Mouse (Mus musculus) gastrocnemius, postnatal 36 days (tissue): Measurements from ENCODE around the gene Dmrt3. TPM values are rescaled to one million over a fixed set of nuclear protein-coding genes. Genes with fewer than 3 reads are reported as not detected.

Source experiments
- DNase-seq, 2 experiments: peaks; one replicate each; pipeline ENCODE4 v3.0.0; 2022
- intact Hi-C: fragments of 180-260 bp; cut with DNase I; formaldehyde crosslinking; loops from one replicate; pipeline ENCODE4 v1.15.1; 2025
- long read RNA-seq, 2 experiments: library from polyadenylated mRNA; stranded (forward); transcript quantifications; one replicate each; pipeline ENCODE4 v2.0.0; 2021
- total RNA-seq, 2 experiments: library from RNA; stranded (reverse); gene quantifications; 2 replicates each; pipeline ENCODE4 v1.2.3; 2021

Gene Dmrt3
- not detected for total RNA-seq
- long read RNA-seq, experiment 1 = 0 reads
- long read RNA-seq, experiment 2 = 0 reads

- no peak for DNase-seq
- intact Hi-C loops = no loop called here
Measured at GRCm38 (mm10) chr19:25610015-25610410, at the start of gene Dmrt3. Gene Dmrt3 (plus strand): TSS chr19:25610301.

GRCm38 (mm10) chr19:25564430-25564829 lies 45.7 kb upstream of the Dmrt3 start:
- intact Hi-C loops = no loop called here
- DNase-seq = no peak

GRCm38 (mm10) chr19:25569778-25570177 lies 40.3 kb upstream of the Dmrt3 start:
- intact Hi-C loops = no loop called here
- no peak for DNase-seq

- DNase-seq = no peak
- intact Hi-C loops = no loop called here
Measured at GRCm38 (mm10) chr19:25574431-25574830, 35.7 kb upstream of the Dmrt3 start.

- no peak for DNase-seq
- intact Hi-C loops = no loop called here
Measured at GRCm38 (mm10) chr19:25574981-25575814, 34.9 kb upstream of the Dmrt3 start.

GRCm38 (mm10) chr19:25578358-25578757 lies 31.7 kb upstream of the Dmrt3 start:
- no peak for DNase-seq
- intact Hi-C loops = no loop called here

- intact Hi-C loops = no loop called here
- DNase-seq = no peak
Measured at GRCm38 (mm10) chr19:25579440-25579839, 30.7 kb upstream of the Dmrt3 start.

GRCm38 (mm10) chr19:25597717-25598232 lies 12.3 kb upstream of the Dmrt3 start:
- no peak for DNase-seq
- intact Hi-C loops = no loop called here

GRCm38 (mm10) chr19:25598626-25599025 lies 11.5 kb upstream of the Dmrt3 start:
- intact Hi-C loops = no loop called here
- DNase-seq = no peak

- intact Hi-C loops = no loop called here
- DNase-seq = no peak
Measured at GRCm38 (mm10) chr19:25601966-25602365, 8.1 kb upstream of the Dmrt3 start.

GRCm38 (mm10) chr19:25607461-25608205 lies 2.5 kb upstream of the Dmrt3 start:
- intact Hi-C loops = no loop called here
- DNase-seq = no peak

- intact Hi-C loops = no loop called here
- DNase-seq = no peak
Measured at GRCm38 (mm10) chr19:25608206-25608580, 1.9 kb upstream of the Dmrt3 start.

GRCm38 (mm10) chr19:25608961-25609850 lies 895 bp upstream of the Dmrt3 start:
- DNase-seq = no peak
- intact Hi-C loops = no loop called here

GRCm38 (mm10) chr19:25610411-25611111 lies 460 bp downstream of the Dmrt3 start:
- no peak for DNase-seq
- intact Hi-C loops = no loop called here

GRCm38 (mm10) chr19:25611116-25611515 lies 1.0 kb downstream of the Dmrt3 start:
- intact Hi-C loops = no loop called here
- no peak for DNase-seq

GRCm38 (mm10) chr19:25611876-25612805 lies 2.0 kb downstream of the Dmrt3 start:
- DNase-seq = no peak
- intact Hi-C loops = no loop called here

GRCm38 (mm10) chr19:25612806-25613295 lies 2.8 kb downstream of the Dmrt3 start:
- intact Hi-C loops = no loop called here
- DNase-seq = no peak

- no peak for DNase-seq
- intact Hi-C loops = no loop called here
Measured at GRCm38 (mm10) chr19:25613476-25614300, 3.6 kb downstream of the Dmrt3 start.
